Mouse (Mus musculus) neural tube, embryonic 13.5 days (tissue): ENCODE results near the gene Pmvk. TPM values are rescaled to one million over a fixed set of nuclear protein-coding genes. Genes with fewer than 3 reads are reported as not detected.
A peak's percentile ranks its signal among the peaks of the same experiment; 100 is the strongest.

Experiments
- ATAC-seq: fragments of 200-750 bp; cut with Nextera tagmentation; 2 replicates; pipeline ENCODE4 v1.8.0; 2017; ENCODE audit warnings: low read depth, mild to moderate bottlenecking, moderate TSS enrichment, moderate library complexity
- H3K27ac ChIP-seq: fragments of 300-500 bp; sonication (generic); replicated peaks from 2 replicates; pipeline ENCODE4 v1.5.1; 2015; ENCODE audit warnings: moderate library complexity, mild to moderate bottlenecking, inconsistent platforms
- H3K27me3 ChIP-seq: fragments of 300-500 bp; sonication (generic); 2 replicates; pipeline ENCODE4 v1.6.1; 2015; ENCODE audit warnings: mild to moderate bottlenecking, inconsistent platforms
- H3K36me3 ChIP-seq: fragments of 300-500 bp; sonication (generic); 2 replicates; pipeline ENCODE4 v1.6.1; 2015; ENCODE audit warnings: mild to moderate bottlenecking, inconsistent platforms
- H3K4me1 ChIP-seq: fragments of 300-500 bp; sonication (generic); replicated peaks from 2 replicates; pipeline ENCODE4 v1.6.1; 2015; ENCODE audit warnings: inconsistent platforms
- H3K4me2 ChIP-seq: fragments of 300-500 bp; sonication (generic); 2 replicates; pipeline ENCODE4 v1.6.1; 2015; ENCODE audit warnings: inconsistent platforms, mild to moderate bottlenecking, moderate library complexity
- H3K4me3 ChIP-seq: fragments of 300-500 bp; sonication (generic); 2 replicates; pipeline ENCODE4 v1.5.1; 2015; ENCODE audit warnings: mild to moderate bottlenecking, inconsistent platforms
- H3K9ac ChIP-seq: fragments of 300-500 bp; sonication (generic); 2 replicates; pipeline ENCODE4 v1.6.1; 2015; ENCODE audit warnings: moderate library complexity, mild to moderate bottlenecking, inconsistent platforms
- H3K9me3 ChIP-seq: fragments of 300-500 bp; sonication (generic); 2 replicates; pipeline ENCODE4 v1.6.1; 2016; ENCODE audit warnings: inconsistent platforms
- WGBS: fragments of 180-500 bp; shearing (Covaris S2); methylation state at CpG from one replicate; pipeline ENCODE4 v1.1.7; 2015; 5-methylcytosine and 5-hydroxymethylcytosine counted together
- polyA plus RNA-seq: library from polyadenylated mRNA; unstranded; fragments of >200 nt; fragmentation: Nextera tagmentation; extraction: Ambion mirVana; gene quantifications from 2 replicates; pipeline ENCODE4 v1.2.1, GENCODE M21; 2015

Pmvk gene
- polyA plus RNA-seq, 1 experiment from 2014 or later: 104 TPM

DNA sequence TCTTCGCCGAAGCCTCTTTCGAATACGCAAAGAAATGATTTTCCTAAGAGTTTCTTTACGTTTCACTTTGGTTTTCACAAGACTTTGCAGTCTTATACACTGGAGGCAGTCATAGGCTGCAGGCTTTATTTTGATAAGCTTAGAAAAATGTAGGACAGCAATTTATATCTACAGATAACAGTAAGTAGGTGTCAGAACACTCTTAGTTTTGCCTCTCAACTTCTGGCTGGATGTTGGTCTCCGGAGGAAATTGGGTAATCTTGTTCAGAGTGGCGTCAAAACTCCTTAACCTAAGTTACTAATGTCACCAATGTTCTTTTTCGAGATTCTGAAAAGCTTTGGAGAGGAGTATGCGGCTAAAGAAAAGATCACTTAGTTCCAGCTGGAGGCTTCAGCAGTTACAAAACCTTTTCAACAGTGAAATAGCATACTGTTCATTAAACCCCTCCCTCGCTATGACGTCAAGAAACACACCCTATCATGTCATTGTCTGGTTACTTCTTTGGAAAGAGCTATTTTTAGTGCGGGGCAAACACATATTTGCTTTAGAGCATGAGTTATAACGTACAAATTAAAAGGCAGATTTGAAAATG, 4.1 kb downstream of the Pmvk start:
- peaks cover 14% of the 10 kb centered on the region for H3K4me1 ChIP-seq
- no peaks in the 10 kb centered on the region for H3K36me3 ChIP-seq
- peak; percentile 41 for ATAC-seq
- 0 out of 2 replicates have a peak overlapping the region, but pooled peaks have one; percentile 26 for H3K9ac ChIP-seq
- H3K27ac ChIP-seq: peak overlapping the region; percentile 93; the same call in 1 of the 2 replicates
- H3K4me3 ChIP-seq: peak overlapping the region; percentile 67
- H3K4me2 ChIP-seq: peak overlapping the region; percentile 67
- WGBS: 48% methylated on average over 13 of the region's 13 CpGs
- no peaks in the 10 kb centered on the region for H3K27me3 ChIP-seq
- no peaks in the 10 kb centered on the region for H3K9me3 ChIP-seq

DNA sequence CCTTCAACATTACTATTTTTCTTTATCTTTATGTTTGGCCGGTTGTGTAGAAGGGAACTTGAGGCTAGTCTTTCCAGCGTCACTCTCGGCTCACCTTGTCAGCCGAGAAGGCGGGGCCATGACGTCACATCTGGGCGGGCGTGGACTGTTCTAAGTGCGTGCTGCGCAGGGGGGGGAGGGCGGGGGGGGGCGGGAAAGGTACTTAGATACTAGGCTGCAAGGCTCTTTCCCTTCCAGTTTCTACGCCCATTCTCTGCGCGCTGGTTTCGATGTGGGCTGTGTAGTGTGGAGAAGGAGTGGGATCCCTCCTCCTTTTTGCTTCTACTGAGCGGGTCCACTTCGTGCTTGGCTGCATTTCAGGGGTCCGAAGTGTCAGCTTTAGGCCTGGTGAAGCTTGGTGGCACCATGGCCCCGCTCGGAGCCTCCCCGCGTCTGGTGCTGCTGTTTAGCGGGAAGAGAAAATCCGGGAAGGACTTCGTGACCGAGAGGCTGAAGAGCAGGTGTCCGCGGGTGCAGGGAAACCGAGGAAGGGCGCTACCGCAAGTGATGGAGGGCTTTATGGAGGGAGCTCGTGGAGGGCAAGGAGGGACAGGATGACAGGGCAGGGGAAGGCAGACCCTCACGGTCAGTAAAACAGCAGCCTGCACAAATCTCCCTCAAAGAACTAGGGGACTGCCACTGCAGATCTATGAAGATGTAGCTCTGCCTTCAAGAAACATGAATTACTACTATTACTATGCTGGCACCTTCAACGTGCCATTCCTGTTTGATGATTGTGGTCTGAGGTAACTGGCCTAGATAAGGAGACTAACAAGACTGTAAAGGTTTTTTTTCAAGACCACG, 4.8 kb downstream of the Pmvk start:
- 1% methylated on average over 36 of the region's 36 CpGs for WGBS
- H3K4me2 ChIP-seq: peak overlapping the region; percentile 67
- H3K4me1 ChIP-seq: peaks cover 14% of the 10 kb centered on the region
- peak overlapping the region; percentile 93 for H3K27ac ChIP-seq
- H3K9me3 ChIP-seq: no peaks in the 10 kb centered on the region
- no peaks in the 10 kb centered on the region for H3K27me3 ChIP-seq
- peak overlapping the region; percentile 67 for H3K4me3 ChIP-seq
- ATAC-seq: peak; percentile 89
- H3K36me3 ChIP-seq: no peaks in the 10 kb centered on the region
- H3K9ac ChIP-seq: peak overlapping the region; percentile 92

DNA sequence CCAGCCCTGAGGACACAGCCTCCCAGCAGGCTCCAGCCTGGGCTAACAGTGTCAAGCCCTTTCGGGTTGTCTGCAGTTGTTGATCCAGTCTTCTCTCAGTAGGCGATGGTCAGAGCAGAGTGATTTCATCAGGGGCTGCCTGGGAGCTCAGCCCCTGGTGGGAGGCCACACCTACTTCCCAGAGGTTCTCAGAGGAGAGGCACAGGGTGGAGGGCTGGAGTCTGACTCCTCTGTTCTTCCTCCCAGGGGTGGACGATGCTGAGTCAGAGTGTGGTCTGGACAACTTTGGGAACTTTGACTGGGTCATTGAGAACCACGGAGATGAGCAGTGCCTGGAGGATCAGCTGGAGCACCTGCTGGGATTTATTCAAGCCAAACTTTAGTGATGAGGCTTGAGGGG, 13.9 kb downstream of the Pmvk start:
- Histone ChIP-seq H3K27me3 (no peaks in the 10 kb centered on the region), H3K36me3 (peaks cover 39% of the 10 kb centered on the region), H3K4me2 (no peak overlapping the region), H3K27ac (no peak overlapping the region), H3K9me3 (no peaks in the 10 kb centered on the region), H3K4me3 (no peak overlapping the region), H3K9ac (no peak overlapping the region), H3K4me1 (no peaks in the 10 kb centered on the region)
- WGBS: 70% methylated on average over 4 of the region's 4 CpGs
- ATAC-seq: no peak

DNA sequence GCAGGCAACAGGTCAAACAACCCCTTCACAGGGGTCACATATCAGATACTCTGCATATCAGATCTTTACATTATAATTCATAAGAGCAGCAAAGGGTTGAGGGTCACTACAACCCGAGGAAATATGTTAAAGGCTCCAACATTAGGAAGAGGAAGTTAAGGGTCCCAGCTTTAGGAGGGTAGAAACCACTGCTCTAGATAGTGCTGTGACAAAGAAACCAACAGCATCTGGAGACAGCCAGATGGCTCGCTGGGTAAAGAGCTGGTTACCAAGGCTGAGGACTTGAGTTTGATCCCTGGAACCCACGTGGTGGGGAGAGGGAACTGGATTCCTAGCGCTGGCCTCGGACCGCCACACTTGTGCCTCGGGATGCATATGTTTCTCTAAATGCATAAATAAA, 17.9 kb downstream of the Pmvk start:
- Histone ChIP-seq H3K4me2 (no peak overlapping the region), H3K9me3 (no peaks in the 10 kb centered on the region), H3K27me3 (no peaks in the 10 kb centered on the region), H3K27ac (no peak overlapping the region), H3K36me3 (peaks cover 33% of the 10 kb centered on the region), H3K9ac (no peak overlapping the region), H3K4me1 (no peaks in the 10 kb centered on the region), H3K4me3 (no peak overlapping the region)
- no peak for ATAC-seq
- WGBS: 85% methylated on average over 7 of the region's 7 CpGs

DNA sequence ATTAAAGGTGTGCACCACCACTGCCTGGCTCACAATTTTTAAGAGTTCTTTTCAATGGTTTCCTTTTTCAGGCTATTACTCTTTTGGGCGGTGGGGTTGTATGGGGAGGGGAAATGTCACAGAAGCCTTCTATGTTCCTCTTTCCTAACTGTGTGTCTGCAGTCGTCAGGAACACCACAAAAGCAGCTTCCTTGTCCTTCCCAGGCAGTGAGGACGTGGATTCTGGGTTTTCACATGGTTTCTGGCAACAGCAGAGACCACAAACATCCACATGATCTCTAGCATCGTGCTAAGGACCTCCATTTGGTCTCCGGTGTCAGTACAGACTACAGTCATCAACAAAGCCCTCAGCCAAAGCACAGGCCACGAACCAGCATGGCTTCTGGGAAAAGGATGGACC, 19.5 kb downstream of the Pmvk start:
- H3K27me3 ChIP-seq: no peaks in the 10 kb centered on the region
- H3K4me3 ChIP-seq: no peak overlapping the region
- H3K4me2 ChIP-seq: no peak overlapping the region
- H3K9me3 ChIP-seq: no peaks in the 10 kb centered on the region
- 76% methylated on average over 6 of the region's 6 CpGs for WGBS
- H3K4me1 ChIP-seq: no peaks in the 10 kb centered on the region
- H3K36me3 ChIP-seq: peaks cover 17% of the 10 kb centered on the region
- no peak for ATAC-seq
- no peak overlapping the region for H3K9ac ChIP-seq
- H3K27ac ChIP-seq: no peak overlapping the region

DNA sequence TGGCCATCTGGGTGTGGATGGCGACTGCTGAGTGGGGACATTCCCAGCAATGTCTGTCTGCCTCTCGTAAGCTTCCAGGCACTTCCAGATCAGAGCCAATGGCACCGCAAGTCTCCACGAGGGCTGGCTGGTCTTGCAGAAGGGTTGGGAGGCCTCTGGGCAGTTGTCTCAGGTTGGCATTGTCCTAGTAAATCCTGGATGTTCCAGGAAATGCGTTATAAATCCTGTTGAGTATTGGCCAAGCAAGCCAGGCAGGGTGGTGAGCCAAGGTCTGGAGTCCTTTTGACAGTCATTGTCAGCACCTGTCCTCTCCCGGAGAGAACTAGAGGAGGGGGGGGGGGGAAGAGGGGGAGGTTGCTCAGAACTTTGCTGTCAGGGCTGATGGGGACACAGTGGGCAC, 24.7 kb downstream of the Pmvk start:
- Histone ChIP-seq H3K4me2 (no peak overlapping the region), H3K36me3 (no peaks in the 10 kb centered on the region), H3K27me3 (no peaks in the 10 kb centered on the region), H3K27ac (no peak overlapping the region), H3K4me3 (no peak overlapping the region), H3K9ac (no peak overlapping the region), H3K4me1 (no peaks in the 10 kb centered on the region), H3K9me3 (no peaks in the 10 kb centered on the region)
- ATAC-seq: no peak
- 73% methylated on average over 6 of the region's 6 CpGs for WGBS

DNA sequence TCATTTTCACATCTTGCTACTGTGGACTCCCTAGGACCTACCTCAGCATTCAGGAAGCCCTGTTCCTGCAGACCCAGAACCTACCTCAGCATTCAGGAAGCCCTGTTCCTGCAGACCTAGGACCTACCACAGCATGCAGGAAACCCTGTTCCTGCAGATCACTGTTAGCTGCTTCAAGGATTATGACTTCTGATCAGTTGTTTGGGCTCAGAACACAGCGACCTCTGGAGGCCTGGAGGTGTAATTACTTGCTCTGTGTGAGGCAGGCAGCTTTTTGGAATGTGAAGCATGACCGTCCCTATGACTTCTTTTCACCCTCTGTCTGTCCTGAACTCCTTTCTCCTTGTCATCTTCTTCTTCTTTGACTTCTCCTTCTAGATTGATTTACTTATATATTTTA, 27.1 kb downstream of the Pmvk start:
- H3K9ac ChIP-seq: no peak overlapping the region
- 41% methylated on average over 2 of the region's 2 CpGs for WGBS
- no peak for ATAC-seq

DNA sequence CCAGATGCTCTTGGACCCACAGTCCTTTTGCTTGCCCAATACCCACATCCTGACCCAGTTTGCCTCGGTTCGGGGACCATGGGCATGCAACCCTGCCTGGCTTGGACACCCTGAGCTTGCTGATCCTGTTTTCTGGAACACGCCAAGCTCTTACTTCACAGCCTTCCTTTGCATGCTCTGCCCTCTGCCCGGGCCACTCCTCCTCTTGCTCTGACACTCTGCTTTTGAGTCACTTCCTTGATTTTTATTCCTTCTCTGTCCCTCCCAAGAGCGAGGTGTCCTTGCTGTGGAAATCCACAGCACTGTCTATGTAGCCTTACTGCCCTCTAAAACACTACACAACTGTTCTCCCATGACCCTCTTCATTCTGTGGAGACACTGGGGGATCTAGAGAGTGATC, 27.9 kb downstream of the Pmvk start:
- no peak overlapping the region for H3K4me3 ChIP-seq
- no peak overlapping the region for H3K27ac ChIP-seq
- H3K4me1 ChIP-seq: no peaks in the 10 kb centered on the region
- WGBS: 92% methylated on average over 5 of the region's 5 CpGs
- H3K27me3 ChIP-seq: peaks cover 13% of the 10 kb centered on the region
- ATAC-seq: no peak
- no peaks in the 10 kb centered on the region for H3K9me3 ChIP-seq
- no peak overlapping the region for H3K9ac ChIP-seq
- no peak overlapping the region for H3K4me2 ChIP-seq
- no peaks in the 10 kb centered on the region for H3K36me3 ChIP-seq

More for the DNA sequence above, 27.1 kb downstream of the Pmvk start:
- Histone ChIP-seq H3K4me1 (no peaks in the 10 kb centered on the region), H3K9me3 (no peaks in the 10 kb centered on the region), H3K27me3 (peaks cover 12% of the 10 kb centered on the region), H3K27ac (no peak overlapping the region), H3K4me3 (no peak overlapping the region), H3K36me3 (no peaks in the 10 kb centered on the region), H3K4me2 (no peak overlapping the region)

DNA sequence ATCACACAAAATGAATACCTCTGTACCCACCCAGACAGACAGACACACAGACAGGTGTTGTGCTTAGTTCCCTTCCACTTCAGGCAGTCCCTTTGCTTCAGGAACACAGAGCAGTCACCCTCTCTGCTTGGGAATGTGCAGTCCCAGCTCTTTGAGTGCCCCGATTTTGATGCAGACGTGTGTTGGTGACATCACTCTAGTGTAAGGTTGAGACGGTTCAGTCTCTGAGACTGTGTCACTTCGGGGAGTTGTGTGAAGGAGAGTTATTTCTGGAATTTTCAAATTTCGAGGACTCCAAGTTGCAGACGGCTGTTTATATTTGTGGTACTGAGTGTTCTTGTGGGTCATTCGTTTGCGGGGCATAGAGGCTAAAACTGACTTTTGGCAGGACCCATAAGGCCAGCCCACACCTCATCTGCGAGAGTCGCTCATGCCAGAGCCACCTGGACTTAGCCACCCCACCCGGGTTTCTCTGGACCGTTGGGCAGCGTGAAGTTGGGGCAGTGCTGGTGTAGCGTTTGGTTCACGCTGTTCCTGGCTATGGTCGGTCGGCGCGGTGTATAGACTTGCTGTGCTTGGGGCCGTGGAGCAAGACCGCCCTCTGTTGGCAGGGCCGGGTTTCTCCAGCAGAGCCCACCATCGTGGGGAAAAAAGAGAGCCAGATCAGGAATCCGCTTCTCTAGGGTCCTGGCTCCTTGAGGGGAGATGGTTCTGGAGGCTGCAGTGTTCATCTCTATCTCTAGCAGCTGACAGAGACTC, 30.6 kb downstream of the Pmvk start:
- no peaks in the 10 kb centered on the region for H3K4me1 ChIP-seq
- no peak overlapping the region for H3K9ac ChIP-seq
- 0 out of 2 replicates have a peak, but pooled peaks have one; percentile 47 for ATAC-seq
- H3K27me3 ChIP-seq: peaks cover 19% of the 10 kb centered on the region
- no peaks in the 10 kb centered on the region for H3K9me3 ChIP-seq
- no peaks in the 10 kb centered on the region for H3K36me3 ChIP-seq
- 21% methylated on average over 24 of the region's 24 CpGs for WGBS
- H3K27ac ChIP-seq: no peak overlapping the region
- peak overlapping the region; percentile 27; the same call in 1 of the 2 replicates for H3K4me2 ChIP-seq
- H3K4me3 ChIP-seq: no peak overlapping the region

DNA sequence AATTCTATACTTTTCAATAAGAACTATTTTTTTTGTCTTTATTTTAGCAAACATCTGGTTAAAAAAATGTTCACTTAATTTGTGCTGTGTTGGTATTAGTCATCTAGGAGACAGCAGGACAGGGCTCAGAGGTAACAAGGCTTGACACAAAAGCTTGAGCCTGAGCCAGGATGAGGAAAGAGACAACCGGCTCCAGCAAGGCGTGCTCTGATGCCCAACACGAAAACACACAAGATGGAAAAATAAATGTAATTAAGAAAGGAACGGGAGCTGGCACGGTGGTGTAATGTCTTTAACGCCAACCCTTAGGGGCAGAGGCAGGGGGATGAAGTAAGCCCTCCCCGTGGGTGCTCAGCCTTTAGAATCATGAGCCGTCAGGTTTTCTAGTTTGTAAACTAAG, 31.8 kb downstream of the Pmvk start:
- Histone ChIP-seq H3K4me2 (no peak overlapping the region), H3K9me3 (no peaks in the 10 kb centered on the region), H3K4me1 (no peaks in the 10 kb centered on the region), H3K9ac (no peak overlapping the region), H3K27me3 (peaks cover 19% of the 10 kb centered on the region), H3K27ac (no peak overlapping the region), H3K4me3 (no peak overlapping the region), H3K36me3 (no peaks in the 10 kb centered on the region)
- no peak for ATAC-seq
- WGBS: 77% methylated on average over 8 of the region's 8 CpGs

DNA sequence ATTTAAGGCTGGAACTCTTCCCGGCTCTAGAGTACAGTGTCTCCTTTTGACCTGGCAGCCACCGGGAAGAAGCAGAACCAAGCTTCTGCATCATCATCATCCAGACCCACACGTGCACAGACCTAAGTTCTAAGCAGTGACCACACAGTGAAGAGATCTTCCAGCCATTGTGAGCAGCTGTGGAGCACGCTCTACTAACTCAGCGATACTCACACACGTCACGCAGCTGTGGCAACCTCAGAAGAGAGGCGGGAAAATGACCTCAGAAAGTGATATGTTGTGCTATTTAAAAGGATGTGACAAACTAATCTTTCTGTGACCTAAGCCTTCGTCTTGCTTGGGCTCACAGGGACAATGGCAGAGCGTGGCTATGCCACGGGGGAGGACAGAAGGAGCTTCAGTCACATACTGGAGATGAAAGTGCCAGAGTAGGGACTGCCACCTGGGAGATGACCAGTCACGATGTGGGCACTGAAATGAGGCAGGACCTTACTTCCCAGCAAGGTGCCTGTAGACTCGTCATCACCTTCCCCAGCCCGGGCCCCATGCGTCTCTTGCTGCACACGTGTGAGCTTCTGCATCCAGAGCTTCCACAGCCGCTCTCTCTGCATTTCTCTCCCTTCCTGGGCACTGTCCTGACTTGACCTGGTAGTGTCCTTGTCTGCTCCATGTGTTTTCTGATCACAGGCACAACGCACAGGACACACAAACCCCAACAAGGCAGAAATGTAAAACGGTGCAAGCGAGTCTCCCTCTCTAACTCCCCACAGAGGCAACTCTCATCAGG, 32.8 kb downstream of the Pmvk start:
- Histone ChIP-seq H3K4me3 (no peak overlapping the region), H3K4me1 (no peaks in the 10 kb centered on the region), H3K36me3 (no peaks in the 10 kb centered on the region), H3K4me2 (no peak overlapping the region), H3K9ac (no peak overlapping the region), H3K9me3 (no peaks in the 10 kb centered on the region), H3K27ac (no peak overlapping the region), H3K27me3 (peaks cover 19% of the 10 kb centered on the region)
- no peak for ATAC-seq
- 70% methylated on average over 20 of the region's 20 CpGs for WGBS
